Mouse (Mus musculus) kidney, adult 18-20 months (tissue): ENCODE data around the gene Amfr.
"Not testable (repeated sequence)": the region's sequence is repeated elsewhere in the genome, so short reads cannot be mapped to it uniquely, and the experiment has no call there.

Experiments
- DNase-seq: peaks from one replicate; pipeline ENCODE4 v3.0.0; 2021

Amfr gene

GRCm38 (mm10) chr8:94012013-94012951 is at the start of gene Amfr:
Amfr (minus strand) TSS chr8:94012842.
- peak; percentile 82 for DNase-seq

- peak; percentile 49 for DNase-seq
These were observed 44.7 kb upstream of the Amfr start for GRCm38 (mm10) chr8:94057157-94057854.

GRCm38 (mm10) chr8:94052696-94053095 is 40.1 kb upstream of the Amfr start:
- DNase-seq, result no peak

GRCm38 (mm10) chr8:94047845-94048244 is 35.2 kb upstream of the Amfr start:
- no peak for DNase-seq

GRCm38 (mm10) chr8:94037806-94038205 is 25.2 kb upstream of the Amfr start:
- peak; percentile 12 for DNase-seq

- peak; percentile 94 for DNase-seq
These were observed 24.4 kb upstream of the Amfr start, which contains the start of the genes Nudt21 and Ogfod1 for GRCm38 (mm10) chr8:94036944-94037524. Nudt21 (minus strand) TSS chr8:94037031. Ogfod1 (plus strand) TSS chr8:94037198.

- not testable (repeated sequence) for DNase-seq
These were observed 23.9 kb upstream of the Amfr start for GRCm38 (mm10) chr8:94036541-94036940.

GRCm38 (mm10) chr8:94035200-94035599 is 22.6 kb upstream of the Amfr start:
- no peak for DNase-seq

- DNase-seq, result no peak
These were observed 21.0 kb upstream of the Amfr start for GRCm38 (mm10) chr8:94033601-94034000.

GRCm38 (mm10) chr8:94029701-94030100 is 17.1 kb upstream of the Amfr start:
- DNase-seq, result no peak

- no peak for DNase-seq
These were observed 11.3 kb upstream of the Amfr start for GRCm38 (mm10) chr8:94023916-94024315.

GRCm38 (mm10) chr8:94013026-94013612 is 477 bp upstream of the Amfr start:
- DNase-seq, result no peak

GRCm38 (mm10) chr8:94011076-94012012 is 1.3 kb downstream of the Amfr start:
- DNase-seq, result peak; percentile 10

- peak; percentile 12 for DNase-seq
These were observed 2.4 kb downstream of the Amfr start for GRCm38 (mm10) chr8:94010101-94010705.

- DNase-seq, result peak; percentile 18
These were observed 3.3 kb downstream of the Amfr start for GRCm38 (mm10) chr8:94009243-94009845.

GRCm38 (mm10) chr8:94004139-94004538 is 8.5 kb downstream of the Amfr start:
- DNase-seq, result no peak

GRCm38 (mm10) chr8:93998961-93999360 is 13.7 kb downstream of the Amfr start:
- DNase-seq, result no peak

GRCm38 (mm10) chr8:93989739-93990138 is 22.9 kb downstream of the Amfr start:
- no peak for DNase-seq

- DNase-seq, result no peak
These were observed 27.9 kb downstream of the Amfr start for GRCm38 (mm10) chr8:93984731-93985130.

GRCm38 (mm10) chr8:93983827-93984226 is 28.8 kb downstream of the Amfr start:
- DNase-seq, result no peak

- DNase-seq, result no peak
These were observed 30.9 kb downstream of the Amfr start for GRCm38 (mm10) chr8:93981679-93982215.
